Mouse (Mus musculus): ENCODE measurements around the gene Lats2.
"Not testable (repeated sequence)": the region's sequence is repeated elsewhere in the genome, so short reads cannot be mapped to it uniquely, and the experiment has no call there.

Gene Lats2

GRCm38 (mm10) chr14:57758237-57758636, at the start of gene Lats2:
Gene Lats2, minus strand, starts transcription at chr14:57758388.
- DNase-seq: peak; percentile 45

GRCm38 (mm10) chr14:57803731-57804130, 45.5 kb upstream of the Lats2 start:
- no peak for DNase-seq

GRCm38 (mm10) chr14:57797991-57798931, 40.1 kb upstream of the Lats2 start, which contains the start of gene Sap18:
Gene Sap18, plus strand, starts transcription at chr14:57798180.
- peak; percentile 99 for DNase-seq

GRCm38 (mm10) chr14:57797551-57797950, 39.4 kb upstream of the Lats2 start:
- DNase-seq: peak; percentile 9

- DNase-seq: no peak
Measured at GRCm38 (mm10) chr14:57791171-57791570, 33.0 kb upstream of the Lats2 start.

GRCm38 (mm10) chr14:57789759-57790158, 31.6 kb upstream of the Lats2 start:
- DNase-seq: no peak

- no peak for DNase-seq
Measured at GRCm38 (mm10) chr14:57789311-57789710, 31.1 kb upstream of the Lats2 start.

- peak; percentile 21 for DNase-seq
Measured at GRCm38 (mm10) chr14:57787406-57787805, 29.2 kb upstream of the Lats2 start.

- no peak for DNase-seq
Measured at GRCm38 (mm10) chr14:57772157-57772815, 14.1 kb upstream of the Lats2 start.

GRCm38 (mm10) chr14:57769102-57769501, 10.9 kb upstream of the Lats2 start:
- peak; percentile 24 for DNase-seq

GRCm38 (mm10) chr14:57760447-57761412, 2.5 kb upstream of the Lats2 start:
- peak; percentile 59 for DNase-seq

- no peak for DNase-seq
Measured at GRCm38 (mm10) chr14:57756094-57756493, 2.1 kb downstream of the Lats2 start.

- DNase-seq: no peak
Measured at GRCm38 (mm10) chr14:57755661-57756060, 2.5 kb downstream of the Lats2 start.

GRCm38 (mm10) chr14:57753351-57753992, 4.7 kb downstream of the Lats2 start:
- peak; percentile 36 for DNase-seq

- not testable (repeated sequence) for DNase-seq
Measured at GRCm38 (mm10) chr14:57751006-57751405, 7.2 kb downstream of the Lats2 start.

- no peak for DNase-seq
Measured at GRCm38 (mm10) chr14:57749501-57749900, 8.7 kb downstream of the Lats2 start.

GRCm38 (mm10) chr14:57746001-57746771, 12.0 kb downstream of the Lats2 start, which contains the start of gene Gm49361:
Gene Gm49361, minus strand, starts transcription at chr14:57746103.
- peak; percentile 97 for DNase-seq

GRCm38 (mm10) chr14:57745291-57745969, 12.8 kb downstream of the Lats2 start:
- DNase-seq: peak; percentile 58

GRCm38 (mm10) chr14:57744547-57744946, 13.6 kb downstream of the Lats2 start:
- peak; percentile 61 for DNase-seq

- no peak for DNase-seq
Measured at GRCm38 (mm10) chr14:57740651-57741050, 17.5 kb downstream of the Lats2 start.

GRCm38 (mm10) chr14:57737089-57737488, 21.1 kb downstream of the Lats2 start:
- peak; percentile 11 for DNase-seq
